Mouse (Mus musculus) right cerebral cortex, postnatal 10 days (tissue): ENCODE measurements around the gene Tmem126b.

Source experiments
- DNase-seq, 2 experiments: peaks; one replicate each; pipeline ENCODE4 v3.0.0; 2021; ENCODE audit warnings: low spot score in 2 of 2

The Tmem126b gene

GRCm38 (mm10) chr7:90426020-90427001 lies 49.5 kb downstream of the Tmem126b start, which contains the start of gene Ccdc89:
Gene Ccdc89 (plus strand): TSS chr7:90426577.
- peak; percentile 93 to 95 for DNase-seq
